Mouse (Mus musculus): Measurements from ENCODE around the gene Cyth4.

Gene Cyth4

GRCm38 (mm10) chr15:78624431-78624950 is 27.6 kb downstream of the Cyth4 start:
- DNase-seq = peak; percentile 90

GRCm38 (mm10) chr15:78624961-78625360 is 28.1 kb downstream of the Cyth4 start:
- DNase-seq = peak; percentile 36

- no peak for DNase-seq
These were observed 29.4 kb downstream of the Cyth4 start for GRCm38 (mm10) chr15:78626285-78626684.

- no peak for DNase-seq
These were observed 35.5 kb downstream of the Cyth4 start for GRCm38 (mm10) chr15:78632387-78632786.

GRCm38 (mm10) chr15:78633413-78633812 is 36.6 kb downstream of the Cyth4 start:
- no peak for DNase-seq

GRCm38 (mm10) chr15:78634095-78634737 is 37.4 kb downstream of the Cyth4 start:
- no peak for DNase-seq

- DNase-seq = no peak
These were observed 38.4 kb downstream of the Cyth4 start for GRCm38 (mm10) chr15:78635231-78635630.

- DNase-seq = no peak
These were observed 46.8 kb downstream of the Cyth4 start for GRCm38 (mm10) chr15:78643633-78644032.

GRCm38 (mm10) chr15:78644606-78645005 is 47.8 kb downstream of the Cyth4 start:
- DNase-seq = no peak

- DNase-seq = no peak
These were observed 50.9 kb downstream of the Cyth4 start for GRCm38 (mm10) chr15:78647746-78648145.

GRCm38 (mm10) chr15:78651169-78651568 is 54.3 kb downstream of the Cyth4 start:
- DNase-seq = no peak

- DNase-seq = no peak
These were observed 67.4 kb downstream of the Cyth4 start for GRCm38 (mm10) chr15:78664268-78664667.

GRCm38 (mm10) chr15:78669221-78669871 is 72.5 kb downstream of the Cyth4 start:
- no peak for DNase-seq

GRCm38 (mm10) chr15:78670341-78670740 is 73.5 kb downstream of the Cyth4 start:
- peak; percentile 18 for DNase-seq
